Mouse (Mus musculus) right cerebral cortex, postnatal 10 days (tissue): ENCODE data around the gene Gna11.

Source experiments
- DNase-seq, 2 experiments: peaks; one replicate each; pipeline ENCODE4 v3.0.0; 2021; ENCODE audit warnings: low spot score in 2 of 2

Gna11 gene

DNA sequence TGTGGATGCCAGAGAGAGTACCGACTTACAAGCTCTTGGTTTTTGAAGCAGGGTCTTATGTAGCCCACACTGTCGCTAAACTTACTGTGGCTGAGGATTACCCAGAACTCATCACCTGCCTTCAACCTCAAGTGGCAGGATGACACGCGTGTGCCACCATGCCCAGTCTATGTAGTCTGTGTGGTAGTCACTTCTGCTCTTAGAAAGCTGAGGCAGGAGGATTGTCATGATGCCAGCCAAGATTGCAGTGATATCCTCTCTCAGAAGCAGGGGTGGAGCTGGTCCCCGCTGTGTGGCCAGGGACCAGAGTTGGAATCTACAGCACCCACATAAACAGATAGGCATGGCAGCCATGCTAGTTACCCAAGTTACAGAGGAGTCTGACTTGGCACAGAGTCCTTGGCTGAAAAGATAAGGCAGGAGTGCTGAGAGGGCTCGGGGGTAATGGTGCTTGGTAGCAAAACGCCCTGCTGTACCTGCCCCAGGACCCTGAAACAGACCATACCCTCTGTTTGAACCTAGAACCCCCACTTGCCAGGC is 59.4 kb downstream of the Gna11 start:
- no peak for DNase-seq

DNA sequence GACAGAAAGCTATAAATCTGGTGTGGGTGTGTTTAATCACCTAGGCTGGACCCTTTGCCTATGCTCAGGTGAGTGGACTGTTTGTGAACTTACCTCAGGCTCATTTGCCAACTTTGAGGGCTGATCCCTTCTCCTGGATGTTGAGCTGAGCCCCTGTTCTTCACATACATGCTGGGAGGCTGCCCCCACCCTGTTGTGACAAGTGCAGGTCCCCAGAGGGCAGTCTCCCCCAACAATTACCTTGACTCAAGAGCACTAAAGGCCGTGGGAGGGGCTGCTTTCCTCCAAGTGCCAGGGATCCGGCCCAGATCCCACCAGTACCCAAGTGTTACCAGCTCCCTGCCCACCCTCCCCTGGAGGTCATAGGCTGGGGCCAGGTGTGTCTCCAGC is 59.9 kb downstream of the Gna11 start:
- no peak for DNase-seq

DNA sequence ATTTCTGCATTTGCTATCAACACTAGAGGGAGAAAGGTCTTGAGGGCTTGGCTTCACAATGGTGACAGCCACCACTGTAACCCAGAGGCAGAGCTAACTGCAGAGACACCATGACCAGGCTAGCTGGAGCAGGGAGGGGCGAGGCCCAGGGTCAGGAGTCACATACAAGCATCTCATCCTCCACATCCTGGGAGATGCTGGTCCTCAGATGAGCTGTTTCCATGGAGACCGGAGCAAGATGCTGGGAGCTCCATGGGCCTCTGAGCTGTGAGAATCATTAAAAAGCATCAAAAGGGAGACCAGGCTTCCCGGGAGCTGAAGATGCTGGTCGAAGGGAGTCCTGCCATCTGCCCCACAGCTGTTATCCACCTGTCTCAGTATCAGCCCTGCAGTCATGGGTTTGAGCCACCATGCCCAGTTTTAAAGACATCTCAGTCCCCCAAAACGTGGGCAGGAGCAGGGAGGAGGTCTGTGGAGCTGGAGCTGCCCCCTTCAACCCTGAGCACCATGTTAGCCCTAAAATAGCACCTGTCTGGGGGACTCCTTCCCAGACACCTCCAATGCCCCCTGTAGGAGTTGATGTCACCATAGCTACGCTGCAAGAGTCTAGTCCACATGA is 60.4 kb downstream of the Gna11 start:
- DNase-seq, result peak; percentile 62 to 81

DNA sequence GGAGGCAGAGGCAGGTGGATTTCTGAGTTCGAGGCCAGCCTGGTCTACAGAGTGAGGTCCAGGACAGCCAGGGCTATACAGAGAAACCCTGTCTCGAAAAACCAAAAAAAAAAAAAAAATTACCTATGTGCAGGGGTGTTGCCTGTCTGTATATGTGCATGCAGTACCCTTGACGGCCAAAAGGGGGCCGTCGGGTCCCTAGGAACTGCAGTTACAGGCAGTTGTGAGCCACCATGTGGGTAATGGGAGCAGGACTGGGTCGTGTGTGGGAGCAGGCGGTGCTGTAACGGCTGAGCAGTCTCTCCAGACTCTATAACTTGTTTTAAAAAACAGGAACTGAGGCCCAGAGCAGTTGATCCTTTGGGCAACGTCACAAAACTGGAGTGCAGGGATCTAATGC is 61.0 kb downstream of the Gna11 start:
- DNase-seq, result peak in 1 of 2 experiments; percentile 72

DNA sequence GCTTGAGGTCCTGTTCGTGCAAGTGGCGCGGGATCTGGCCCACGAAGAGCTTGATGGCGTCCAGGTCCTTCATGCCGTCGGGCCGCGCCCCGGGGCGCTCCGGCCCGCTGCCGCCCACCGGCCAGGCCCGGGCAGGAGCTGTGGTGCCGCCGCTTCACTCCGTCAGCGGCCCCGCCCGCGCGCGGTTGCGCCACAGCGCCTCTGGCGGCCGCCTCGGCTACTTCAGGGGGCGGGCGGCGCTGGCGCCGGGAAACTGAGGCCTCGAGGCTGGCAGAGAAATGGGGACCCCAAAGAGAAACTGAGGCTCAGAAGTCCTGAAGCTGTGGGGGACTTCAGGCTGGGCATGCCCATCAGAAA is 62.5 kb downstream of the Gna11 start, which contains the start of gene Celf5:
Gene Celf5, minus strand, starts transcription at position 177 of the 357 bp plus-strand sequence.
- DNase-seq, result peak in 1 of 2 experiments; percentile 76

DNA sequence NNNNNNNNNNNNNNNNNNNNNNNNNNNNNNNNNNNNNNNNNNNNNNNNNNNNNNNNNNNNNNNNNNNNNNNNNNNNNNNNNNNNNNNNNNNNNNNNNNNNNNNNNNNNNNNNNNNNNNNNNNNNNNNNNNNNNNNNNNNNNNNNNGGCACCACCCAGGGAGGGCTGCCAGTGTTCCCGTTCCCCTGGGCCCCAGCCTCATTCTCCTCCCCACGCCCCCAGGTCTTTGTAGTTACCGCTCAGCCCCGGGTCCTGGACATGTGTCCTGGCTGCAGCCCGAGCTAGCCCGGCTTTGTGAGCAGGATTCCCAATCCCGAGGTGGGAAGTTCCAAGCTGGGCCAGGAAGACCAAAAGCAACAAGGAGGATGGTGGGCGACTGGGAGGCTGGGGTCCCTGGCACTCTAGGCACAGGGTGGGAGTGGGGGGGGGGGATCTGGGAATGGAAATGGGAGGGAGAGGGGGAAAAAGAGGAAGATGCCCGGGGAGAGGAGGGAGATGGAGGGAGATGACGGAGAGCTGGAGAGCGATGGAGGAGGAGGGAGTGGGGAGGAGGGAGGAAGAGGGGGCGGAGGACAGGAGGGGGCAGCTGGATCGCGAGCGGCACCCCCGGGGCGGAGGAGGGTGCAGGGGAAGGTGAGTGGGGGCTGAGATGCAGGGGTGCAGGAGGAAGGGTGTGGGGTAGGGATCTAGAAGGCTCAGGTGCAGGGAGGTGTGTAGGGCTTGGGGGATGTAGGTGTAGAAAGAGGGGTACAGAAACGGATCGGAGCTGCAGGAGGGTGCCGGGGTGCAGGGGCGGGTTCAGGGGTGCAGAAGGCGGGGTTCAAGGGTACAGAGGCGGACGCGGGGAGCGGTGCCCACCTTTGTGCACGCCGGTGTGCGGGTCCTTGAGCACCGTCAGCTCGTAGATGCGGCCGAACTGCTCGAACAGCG is 63.1 kb downstream of the Gna11 start:
- DNase-seq, result peak in 1 of 2 experiments; percentile 60
